Mouse (Mus musculus) kidney, postnatal 25 days (tissue): ENCODE measurements at regions not wholly inside any gene's neighbourhood (a gene's known extent, or its start where the extent isn't known, plus 50 kb on each side); places are given as distances from the start of the nearest gene placed in this dataset.

Experiments used
- DNase-seq, 2 experiments: peaks; one replicate each; pipeline ENCODE4 v3.0.0; 2021; ENCODE audit warnings: mixed read lengths in 2 of 2

DNA sequence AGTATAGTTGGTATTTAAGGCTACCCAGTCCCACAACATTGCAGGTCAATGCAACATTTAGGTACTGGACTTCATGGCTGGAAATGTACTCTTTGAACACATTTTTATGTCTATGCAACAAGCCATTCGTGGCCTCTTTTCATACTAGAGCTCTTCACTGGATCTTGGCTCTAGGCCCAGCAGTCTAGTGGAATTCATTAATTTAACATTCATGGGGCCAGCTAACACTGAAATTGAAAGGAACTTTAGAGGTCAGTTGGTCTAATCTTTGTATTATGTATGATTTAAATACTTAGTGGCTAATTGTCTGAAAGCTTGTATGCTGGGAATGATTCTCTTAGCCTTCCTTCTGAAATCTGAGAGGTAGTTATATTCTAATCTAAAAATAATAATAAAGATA is 695.5 kb upstream of the Lingo2 start:
- peak in 1 of 2 experiments; percentile 30 for DNase-seq
